Mouse (Mus musculus) erythroblast, embryonic 14.5 days (primary cell): Measurements from ENCODE around the gene Fbn1. TPM values are rescaled to one million over a fixed set of nuclear protein-coding genes. Genes with fewer than 3 reads are reported as not detected.

Experiments used
- H3K27me3 ChIP-seq: 2 replicates; pipeline ENCODE4 v1.6.1; 2012; ENCODE audit warnings: inconsistent platforms; ENCODE audit not compliant: control insufficient read depth
- H3K36me3 ChIP-seq: 2 replicates; pipeline ENCODE4 v1.6.1; 2012; ENCODE audit warnings: mild to moderate bottlenecking, inconsistent platforms; ENCODE audit not compliant: control insufficient read depth
- H3K4me1 ChIP-seq: 2 replicates; pipeline ENCODE4 v1.6.1; 2012; ENCODE audit warnings: inconsistent platforms; ENCODE audit not compliant: control insufficient read depth
- H3K4me3 ChIP-seq: replicated peaks from 2 replicates; pipeline ENCODE3; 2012; ENCODE audit warnings: moderate library complexity, mild to moderate bottlenecking, inconsistent platforms
- H3K9me3 ChIP-seq: 2 replicates; pipeline ENCODE4 v1.6.1; 2012; ENCODE audit warnings: low read length, inconsistent platforms, mixed read lengths; ENCODE audit not compliant: control insufficient read depth
- GATA1 ChIP-seq: IDR thresholded peaks from 2 replicates; pipeline ENCODE4 v1.6.1; 2012; ENCODE audit warnings: low read length, inconsistent platforms, mixed read lengths
- TAL1 ChIP-seq: IDR thresholded peaks from 3 replicates; pipeline ENCODE4 v1.6.1; 2012; ENCODE audit warnings: low read length, inconsistent platforms, mixed read lengths
- polyA plus RNA-seq: library from polyadenylated mRNA; stranded (reverse); fragments of >175 nt; gene quantifications from 2 replicates; pipeline ENCODE4 v1.2.3, GENCODE M21; 2012

Gene Fbn1
- polyA plus RNA-seq, 1 experiment, result not detected

GRCm38 (mm10) chr2:125342181-125342950 is 165.4 kb downstream of the Fbn1 start:
- Histone ChIP-seq H3K36me3 (no peaks in the 10 kb centered on the region), H3K27me3 (no peaks in the 10 kb centered on the region), H3K9me3 (no peaks in the 10 kb centered on the region), H3K4me1 (no peaks in the 10 kb centered on the region), H3K4me3 (no peak overlapping the region)
- TF ChIP-seq GATA1 (no peak), TAL1 (no peak)

DNA sequence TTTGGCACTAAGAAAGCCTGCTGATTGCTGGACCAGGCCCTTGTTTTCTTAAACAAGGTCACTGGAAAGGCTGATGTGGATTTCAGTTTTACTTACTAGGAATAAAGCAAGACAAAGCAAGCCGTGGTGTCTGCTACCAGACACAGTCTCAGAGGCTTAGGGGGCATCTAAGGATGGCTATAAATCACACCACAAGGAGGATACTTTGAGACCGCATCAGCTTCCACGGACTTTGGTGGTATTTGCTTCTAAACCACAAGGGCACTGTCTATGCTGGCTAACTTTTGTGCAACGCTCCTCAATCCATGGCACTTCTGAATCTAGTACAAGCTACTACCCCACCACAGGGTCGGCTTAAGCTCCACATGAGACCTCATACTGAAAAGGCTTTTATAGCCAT is 167.4 kb downstream of the Fbn1 start:
- H3K4me3 ChIP-seq, result no peak overlapping the region
- no peaks in the 10 kb centered on the region for H3K27me3 ChIP-seq
- TF ChIP-seq TAL1 (no peak), GATA1 (no peak)
- no peaks in the 10 kb centered on the region for H3K36me3 ChIP-seq
- H3K4me1 ChIP-seq, result no peaks in the 10 kb centered on the region
- no peaks in the 10 kb centered on the region for H3K9me3 ChIP-seq

- H3K36me3 ChIP-seq, result no peaks in the 10 kb centered on the region
- H3K4me1 ChIP-seq, result no peaks in the 10 kb centered on the region
- TF ChIP-seq TAL1 (no peak), GATA1 (no peak)
- H3K9me3 ChIP-seq, result no peaks in the 10 kb centered on the region
- no peak overlapping the region for H3K4me3 ChIP-seq
- H3K27me3 ChIP-seq, result no peaks in the 10 kb centered on the region
These were observed 170.6 kb downstream of the Fbn1 start for GRCm38 (mm10) chr2:125337239-125337638.

GRCm38 (mm10) chr2:125335206-125335605 is 172.6 kb downstream of the Fbn1 start:
- Histone ChIP-seq H3K9me3 (no peaks in the 10 kb centered on the region), H3K4me3 (no peak overlapping the region), H3K4me1 (no peaks in the 10 kb centered on the region), H3K27me3 (no peaks in the 10 kb centered on the region), H3K36me3 (no peaks in the 10 kb centered on the region)
- TF ChIP-seq TAL1 (no peak), GATA1 (no peak)

GRCm38 (mm10) chr2:125334163-125334562 is 173.6 kb downstream of the Fbn1 start:
- no peak overlapping the region for H3K4me3 ChIP-seq
- no peaks in the 10 kb centered on the region for H3K4me1 ChIP-seq
- H3K27me3 ChIP-seq, result no peaks in the 10 kb centered on the region
- TF ChIP-seq GATA1, result no peak
- no peak for TF ChIP-seq TAL1
- H3K9me3 ChIP-seq, result no peaks in the 10 kb centered on the region
- H3K36me3 ChIP-seq, result no peaks in the 10 kb centered on the region

DNA sequence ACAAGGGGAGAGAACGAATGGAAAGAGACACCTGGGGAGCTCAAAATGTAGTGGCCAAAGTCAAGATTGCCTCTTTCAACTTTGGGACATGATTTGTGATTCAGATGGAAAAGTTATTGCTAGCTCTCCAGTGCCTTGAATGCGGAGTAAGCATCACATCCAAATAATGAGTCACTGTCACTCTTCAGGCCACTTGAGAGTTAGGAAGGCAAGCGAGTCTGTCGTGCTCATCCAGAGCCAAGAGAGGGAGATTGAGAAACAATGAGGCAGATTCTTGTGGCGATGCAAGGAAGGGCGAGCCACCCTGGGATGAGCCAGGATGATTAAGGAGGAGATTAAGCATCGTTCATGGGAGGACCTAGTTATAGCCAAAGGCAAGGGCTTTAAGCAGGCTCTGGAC is 176.2 kb downstream of the Fbn1 start:
- no peaks in the 10 kb centered on the region for H3K4me1 ChIP-seq
- no peaks in the 10 kb centered on the region for H3K9me3 ChIP-seq
- TF ChIP-seq TAL1, result no peak
- TF ChIP-seq GATA1, result no peak
- no peaks in the 10 kb centered on the region for H3K27me3 ChIP-seq
- H3K36me3 ChIP-seq, result no peaks in the 10 kb centered on the region
- no peak overlapping the region for H3K4me3 ChIP-seq

DNA sequence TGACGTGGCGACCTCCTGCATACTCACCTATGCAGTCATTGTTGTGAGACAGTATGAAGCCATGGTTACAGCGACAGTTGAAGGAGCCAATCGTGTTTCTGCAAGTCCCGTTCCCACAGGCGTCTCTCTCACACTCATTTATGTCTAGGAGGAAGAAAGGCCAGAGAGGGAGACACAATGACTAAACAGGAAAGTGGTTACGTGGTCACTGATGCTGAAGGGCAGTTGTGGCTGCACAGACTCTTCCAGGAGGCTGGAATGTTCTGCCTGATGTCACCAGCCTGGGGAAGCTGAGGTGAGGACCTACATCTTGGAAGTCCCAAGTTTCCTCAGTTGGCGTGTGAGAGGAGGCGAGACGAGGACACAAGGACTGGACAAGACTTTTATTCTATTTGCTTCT is 177.3 kb downstream of the Fbn1 start:
- no peaks in the 10 kb centered on the region for H3K9me3 ChIP-seq
- TF ChIP-seq GATA1 (no peak), TAL1 (no peak)

GRCm38 (mm10) chr2:125325125-125325855 is 182.5 kb downstream of the Fbn1 start:
- no peaks in the 10 kb centered on the region for H3K36me3 ChIP-seq
- no peak for TF ChIP-seq GATA1
- TF ChIP-seq TAL1, result no peak

More for the DNA sequence above, 177.3 kb downstream of the Fbn1 start:
- Histone ChIP-seq H3K4me3 (no peak overlapping the region), H3K36me3 (no peaks in the 10 kb centered on the region), H3K4me1 (no peaks in the 10 kb centered on the region), H3K27me3 (no peaks in the 10 kb centered on the region)

GRCm38 (mm10) chr2:125324455-125324854 is 183.3 kb downstream of the Fbn1 start:
- H3K27me3 ChIP-seq, result no peaks in the 10 kb centered on the region
- H3K4me3 ChIP-seq, result no peak overlapping the region
- H3K9me3 ChIP-seq, result no peaks in the 10 kb centered on the region
- H3K36me3 ChIP-seq, result no peaks in the 10 kb centered on the region
- TF ChIP-seq TAL1, result no peak
- no peak for TF ChIP-seq GATA1
- H3K4me1 ChIP-seq, result no peaks in the 10 kb centered on the region

More at GRCm38 (mm10) chr2:125325125-125325855, 182.5 kb downstream of the Fbn1 start:
- Histone ChIP-seq H3K4me3 (no peak overlapping the region), H3K4me1 (no peaks in the 10 kb centered on the region), H3K9me3 (no peaks in the 10 kb centered on the region), H3K27me3 (no peaks in the 10 kb centered on the region)
